Mouse (Mus musculus): ENCODE data around the gene Bcl2l11. TPM values are rescaled to one million over a fixed set of nuclear protein-coding genes. Genes with fewer than 3 reads are reported as not detected.

Bcl2l11 gene
- 2.9 TPM for polyA plus RNA-seq (2014; fragmentation: Illumina TruSeq; extraction: RNeasy Lipid Tissue Mini Kit (QIAGEN cat#74804); ENCODE audit: low read depth, low replicate concordance)

GRCm38 (mm10) chr2:128125635-128126470, at the start of gene Bcl2l11:
Bcl2l11 (plus strand) TSS chr2:128126038.

Measured in liver, adult 10 weeks (tissue).